Mouse (Mus musculus) E14TG2a.4 (cell line): ENCODE measurements at regions not wholly inside any gene's neighbourhood (a gene's known extent, or its start where the extent isn't known, plus 50 kb on each side); places are given as distances from the start of the nearest gene placed in this dataset.

Experiments used
- CTCF ChIP-seq: conservative IDR thresholded peaks from 2 replicates; pipeline ENCODE4 v1.5.1; 2014; ENCODE audit warnings: low read length
- NANOG ChIP-seq: IDR thresholded peaks from 2 replicates; pipeline ENCODE4 v1.6.1; 2014; ENCODE audit warnings: borderline replicate concordance, low read length, mixed read lengths
- POU5F1 ChIP-seq: IDR thresholded peaks from 2 replicates; pipeline ENCODE4 v1.6.1; 2014; ENCODE audit warnings: low read length, borderline replicate concordance

- TF ChIP-seq CTCF = no peak
- TF ChIP-seq POU5F1 = no peak
- TF ChIP-seq NANOG = no peak
These were observed 1712.8 kb upstream of the Gm37988 start for GRCm38 (mm10) chr1:3094910-3095309.
